Mouse (Mus musculus): ENCODE measurements around the gene Hoxa1.

Hoxa1 gene

GRCm38 (mm10) chr6:52189909-52190308, 31.8 kb upstream of the Hoxa1 start:
- DNase-seq (ENCODE audit: low spot score) = no peak

- no peak for DNase-seq (ENCODE audit: low spot score)
These were observed 31.1 kb upstream of the Hoxa1 start for GRCm38 (mm10) chr6:52189172-52189591.

- no peak for DNase-seq (ENCODE audit: low spot score)
These were observed 28.4 kb upstream of the Hoxa1 start for GRCm38 (mm10) chr6:52186500-52186899.

GRCm38 (mm10) chr6:52185834-52186233, 27.7 kb upstream of the Hoxa1 start:
- DNase-seq (ENCODE audit: low spot score) = no peak

GRCm38 (mm10) chr6:52185222-52185621, 27.1 kb upstream of the Hoxa1 start:
- no peak for DNase-seq (ENCODE audit: low spot score)

GRCm38 (mm10) chr6:52184668-52185067, 26.6 kb upstream of the Hoxa1 start:
- no peak for DNase-seq (ENCODE audit: low spot score)

GRCm38 (mm10) chr6:52183311-52184080, 25.4 kb upstream of the Hoxa1 start:
- DNase-seq (ENCODE audit: low spot score) = no peak

GRCm38 (mm10) chr6:52182793-52183192, 24.7 kb upstream of the Hoxa1 start:
- DNase-seq (ENCODE audit: low spot score) = no peak

GRCm38 (mm10) chr6:52182030-52182429, 23.9 kb upstream of the Hoxa1 start:
- DNase-seq (ENCODE audit: low spot score) = no peak

GRCm38 (mm10) chr6:52180726-52181125, 22.6 kb upstream of the Hoxa1 start:
- DNase-seq (ENCODE audit: low spot score) = no peak

GRCm38 (mm10) chr6:52180213-52180710, 22.1 kb upstream of the Hoxa1 start:
- DNase-seq (ENCODE audit: low spot score) = no peak

GRCm38 (mm10) chr6:52179690-52180089, 21.6 kb upstream of the Hoxa1 start:
- no peak for DNase-seq (ENCODE audit: low spot score)

- DNase-seq (ENCODE audit: low spot score) = no peak
These were observed 21.0 kb upstream of the Hoxa1 start for GRCm38 (mm10) chr6:52178918-52179665.

- DNase-seq (ENCODE audit: low spot score) = no peak
These were observed 19.7 kb upstream of the Hoxa1 start for GRCm38 (mm10) chr6:52177806-52178205.

- DNase-seq (ENCODE audit: low spot score) = no peak
These were observed 19.1 kb upstream of the Hoxa1 start, which contains the start of gene 5730596B20Rik for GRCm38 (mm10) chr6:52177061-52177735. Gene 5730596B20Rik (plus strand): TSS chr6:52177498.

GRCm38 (mm10) chr6:52176391-52176790, 18.3 kb upstream of the Hoxa1 start:
- no peak for DNase-seq (ENCODE audit: low spot score)

GRCm38 (mm10) chr6:52175864-52176263, 17.7 kb upstream of the Hoxa1 start:
- no peak for DNase-seq (ENCODE audit: low spot score)

GRCm38 (mm10) chr6:52174968-52175751, 17.0 kb upstream of the Hoxa1 start:
- DNase-seq (ENCODE audit: low spot score) = no peak

- DNase-seq (ENCODE audit: low spot score) = no peak
These were observed 15.5 kb upstream of the Hoxa1 start for GRCm38 (mm10) chr6:52173648-52174047.

- DNase-seq (ENCODE audit: low spot score) = peak; percentile 83
These were observed 14.4 kb upstream of the Hoxa1 start for GRCm38 (mm10) chr6:52172501-52172900.

- no peak for DNase-seq (ENCODE audit: low spot score)
These were observed 13.8 kb upstream of the Hoxa1 start for GRCm38 (mm10) chr6:52171938-52172337.

GRCm38 (mm10) chr6:52171331-52171730, 13.2 kb upstream of the Hoxa1 start:
- no peak for DNase-seq (ENCODE audit: low spot score)

Measured in urinary bladder, postnatal 14 days (tissue).